Mouse (Mus musculus) kidney, embryonic 15.5 days (tissue): ENCODE data around the gene Oprm1. TPM values are rescaled to one million over a fixed set of nuclear protein-coding genes. Genes with fewer than 3 reads are reported as not detected.

Experiments used
- ATAC-seq: fragments of 200-750 bp; cut with Nextera tagmentation; replicated peaks from 2 replicates; pipeline ENCODE4 v1.8.0; 2017; ENCODE audit warnings: moderate TSS enrichment; ENCODE audit not compliant: low FRiP score
- H3K27ac ChIP-seq: fragments of 300-500 bp; sonication (generic); 2 replicates; pipeline ENCODE4 v1.5.1; 2015; ENCODE audit warnings: mild to moderate bottlenecking, inconsistent platforms
- H3K27me3 ChIP-seq: fragments of 300-500 bp; sonication (generic); 2 replicates; pipeline ENCODE4 v1.6.1; 2015; ENCODE audit warnings: inconsistent platforms
- H3K36me3 ChIP-seq: fragments of 300-500 bp; sonication (generic); 2 replicates; pipeline ENCODE4 v1.6.1; 2015; ENCODE audit warnings: inconsistent platforms
- H3K4me1 ChIP-seq: fragments of 300-500 bp; sonication (generic); 2 replicates; pipeline ENCODE4 v1.6.1; 2015; ENCODE audit warnings: inconsistent platforms
- H3K4me2 ChIP-seq: fragments of 300-500 bp; sonication (generic); 2 replicates; pipeline ENCODE4 v1.6.1; 2015; ENCODE audit warnings: moderate library complexity, mild to moderate bottlenecking, inconsistent platforms
- H3K4me3 ChIP-seq: fragments of 300-500 bp; sonication (generic); replicated peaks from 2 replicates; pipeline ENCODE4 v1.5.1; 2015; ENCODE audit warnings: mild to moderate bottlenecking, inconsistent platforms
- H3K9ac ChIP-seq: fragments of 300-500 bp; sonication (generic); 2 replicates; pipeline ENCODE4 v1.6.1; 2015; ENCODE audit warnings: mild to moderate bottlenecking, inconsistent platforms
- H3K9me3 ChIP-seq: fragments of 300-500 bp; sonication (generic); replicated peaks from 2 replicates; pipeline ENCODE4 v1.6.1; 2016; ENCODE audit warnings: inconsistent platforms
- WGBS: fragments of 180-500 bp; shearing (Covaris S2); methylation state at CpG from one replicate; pipeline ENCODE4 v1.1.7; 2015; ENCODE audit warnings: mixed read lengths; 5-methylcytosine and 5-hydroxymethylcytosine counted together
- polyA plus RNA-seq: library from polyadenylated mRNA; unstranded; fragments of >200 nt; fragmentation: Nextera tagmentation; extraction: Ambion mirVana; gene quantifications from 2 replicates; pipeline ENCODE4 v1.2.1, GENCODE M21; 2015

The Oprm1 gene
- polyA plus RNA-seq, result 0.10 and 0.26 TPM in 2 replicates

- H3K27ac ChIP-seq, result no peak within 1 kb of the TSS
- no peaks in the 10 kb centered on the region for H3K27me3 ChIP-seq
- WGBS, result 97% methylated on average over 3 of the region's 3 CpGs
- no peaks in the 10 kb centered on the region for H3K36me3 ChIP-seq
- H3K4me3 ChIP-seq, result no peak within 1 kb of the TSS
- H3K9me3 ChIP-seq, result no peaks in the 10 kb centered on the region
- H3K4me2 ChIP-seq, result no peak within 1 kb of the TSS
- no peaks in the 10 kb centered on the region for H3K4me1 ChIP-seq
- no peak for ATAC-seq
- no peak within 1 kb of the TSS for H3K9ac ChIP-seq
Measured at GRCm38 (mm10) chr10:6758206-6758605, at the start of gene Oprm1. TSS of gene Oprm1 (plus strand) at chr10:6758506.

GRCm38 (mm10) chr10:6717181-6717948 is 40.9 kb upstream of the Oprm1 start:
- Histone ChIP-seq H3K4me1 (no peaks in the 10 kb centered on the region), H3K9ac (no peak overlapping the region), H3K27ac (no peak overlapping the region), H3K4me3 (no peak overlapping the region), H3K27me3 (no peaks in the 10 kb centered on the region), H3K4me2 (no peak overlapping the region), H3K9me3 (no peaks in the 10 kb centered on the region), H3K36me3 (no peaks in the 10 kb centered on the region)
- no peak for ATAC-seq
- WGBS, result 74% methylated on average over 4 of the region's 4 CpGs

- WGBS, result 78% methylated on average over 1 of the region's 1 CpGs
- Histone ChIP-seq H3K36me3 (no peaks in the 10 kb centered on the region), H3K4me1 (no peaks in the 10 kb centered on the region), H3K27ac (no peak overlapping the region), H3K9me3 (no peaks in the 10 kb centered on the region), H3K27me3 (no peaks in the 10 kb centered on the region), H3K9ac (no peak overlapping the region), H3K4me2 (no peak overlapping the region), H3K4me3 (no peak overlapping the region)
- ATAC-seq, result no peak
Measured at GRCm38 (mm10) chr10:6723765-6724164, 34.5 kb upstream of the Oprm1 start.

- Histone ChIP-seq H3K27me3 (no peaks in the 10 kb centered on the region), H3K4me2 (no peak overlapping the region), H3K4me1 (no peaks in the 10 kb centered on the region), H3K9me3 (no peaks in the 10 kb centered on the region), H3K27ac (no peak overlapping the region), H3K4me3 (no peak overlapping the region), H3K36me3 (no peaks in the 10 kb centered on the region), H3K9ac (no peak overlapping the region)
- 95% methylated on average over 3 of the region's 3 CpGs for WGBS
- ATAC-seq, result no peak
Measured at GRCm38 (mm10) chr10:6728469-6728868, 29.8 kb upstream of the Oprm1 start.

GRCm38 (mm10) chr10:6753375-6753774 is 4.9 kb upstream of the Oprm1 start:
- Histone ChIP-seq H3K36me3 (no peaks in the 10 kb centered on the region), H3K4me1 (no peaks in the 10 kb centered on the region), H3K27ac (no peak overlapping the region), H3K4me3 (no peak overlapping the region), H3K9me3 (no peaks in the 10 kb centered on the region), H3K9ac (no peak overlapping the region), H3K4me2 (no peak overlapping the region), H3K27me3 (no peaks in the 10 kb centered on the region)
- WGBS, result 89% methylated on average over 5 of the region's 5 CpGs
- ATAC-seq, result no peak

- H3K4me1 ChIP-seq, result no peaks in the 10 kb centered on the region
- no peaks in the 10 kb centered on the region for H3K27me3 ChIP-seq
- H3K36me3 ChIP-seq, result no peaks in the 10 kb centered on the region
- no peak within 1 kb of the TSS for H3K4me3 ChIP-seq
- H3K27ac ChIP-seq, result no peak within 1 kb of the TSS
- 89% methylated on average over 2 of the region's 2 CpGs for WGBS
- H3K9ac ChIP-seq, result no peak within 1 kb of the TSS
- no peak for ATAC-seq
- no peak within 1 kb of the TSS for H3K4me2 ChIP-seq
- H3K9me3 ChIP-seq, result no peaks in the 10 kb centered on the region
Measured at GRCm38 (mm10) chr10:6761287-6761811, 3.0 kb downstream of the Oprm1 start, which contains the start of gene Gm10945. TSS of gene Gm10945 (minus strand) at chr10:6761761.

- Histone ChIP-seq H3K27me3 (peaks cover 10% of the 10 kb centered on the region), H3K4me1 (no peaks in the 10 kb centered on the region), H3K9ac (no peak overlapping the region), H3K9me3 (no peaks in the 10 kb centered on the region), H3K4me2 (no peak overlapping the region), H3K4me3 (no peak overlapping the region), H3K27ac (no peak overlapping the region), H3K36me3 (no peaks in the 10 kb centered on the region)
- ATAC-seq, result peak; percentile 93
- WGBS, result 4% methylated on average over 25 of the region's 25 CpGs
Measured at GRCm38 (mm10) chr10:6788517-6789237, 30.4 kb downstream of the Oprm1 start.

GRCm38 (mm10) chr10:6790226-6790625 is 31.9 kb downstream of the Oprm1 start:
- H3K9me3 ChIP-seq, result no peaks in the 10 kb centered on the region
- no peak overlapping the region for H3K4me2 ChIP-seq
- no peak overlapping the region for H3K27ac ChIP-seq
- ATAC-seq, result no peak
- H3K36me3 ChIP-seq, result no peaks in the 10 kb centered on the region
- no peaks in the 10 kb centered on the region for H3K4me1 ChIP-seq
- no peak overlapping the region for H3K4me3 ChIP-seq
- no peak overlapping the region for H3K9ac ChIP-seq
- peaks cover 10% of the 10 kb centered on the region for H3K27me3 ChIP-seq

- H3K9me3 ChIP-seq, result no peaks in the 10 kb centered on the region
- no peaks in the 10 kb centered on the region for H3K36me3 ChIP-seq
- no peak overlapping the region for H3K4me2 ChIP-seq
- ATAC-seq, result no peak
- no peaks in the 10 kb centered on the region for H3K4me1 ChIP-seq
- H3K9ac ChIP-seq, result no peak overlapping the region
- H3K27me3 ChIP-seq, result no peaks in the 10 kb centered on the region
- no peak overlapping the region for H3K27ac ChIP-seq
- no peak overlapping the region for H3K4me3 ChIP-seq
- 40% methylated on average over 1 of the region's 1 CpGs for WGBS
Measured at GRCm38 (mm10) chr10:6820626-6821025, 62.3 kb downstream of the Oprm1 start.

GRCm38 (mm10) chr10:6842225-6842624 is 83.9 kb downstream of the Oprm1 start:
- H3K9ac ChIP-seq, result no peak overlapping the region
- WGBS, result 72% methylated on average over 1 of the region's 1 CpGs
- H3K27ac ChIP-seq, result no peak overlapping the region
- ATAC-seq, result no peak
- no peaks in the 10 kb centered on the region for H3K4me1 ChIP-seq
- H3K27me3 ChIP-seq, result no peaks in the 10 kb centered on the region
- no peak overlapping the region for H3K4me2 ChIP-seq
- H3K9me3 ChIP-seq, result no peaks in the 10 kb centered on the region
- H3K4me3 ChIP-seq, result no peak overlapping the region
- no peaks in the 10 kb centered on the region for H3K36me3 ChIP-seq

GRCm38 (mm10) chr10:6846283-6846682 is 88.0 kb downstream of the Oprm1 start:
- Histone ChIP-seq H3K4me3 (no peak overlapping the region), H3K9ac (no peak overlapping the region), H3K9me3 (no peaks in the 10 kb centered on the region), H3K27me3 (no peaks in the 10 kb centered on the region), H3K4me2 (no peak overlapping the region), H3K4me1 (no peaks in the 10 kb centered on the region), H3K36me3 (no peaks in the 10 kb centered on the region), H3K27ac (no peak overlapping the region)
- no peak for ATAC-seq
- WGBS, result 88% methylated on average over 1 of the region's 1 CpGs

GRCm38 (mm10) chr10:6848162-6848754 is 90.0 kb downstream of the Oprm1 start:
- Histone ChIP-seq H3K4me3 (no peak overlapping the region), H3K9ac (no peak overlapping the region), H3K36me3 (no peaks in the 10 kb centered on the region), H3K27me3 (no peaks in the 10 kb centered on the region), H3K9me3 (no peaks in the 10 kb centered on the region), H3K27ac (no peak overlapping the region), H3K4me2 (no peak overlapping the region), H3K4me1 (no peaks in the 10 kb centered on the region)
- ATAC-seq, result peak; percentile 64; the same call in 1 of the 2 replicates
- WGBS, result 58% methylated on average over 7 of the region's 7 CpGs
